Mouse (Mus musculus): Measurements from ENCODE around the gene Tubd1. TPM values are rescaled to one million over a fixed set of nuclear protein-coding genes. Genes with fewer than 3 reads are reported as not detected.

Gene Tubd1
- polyA plus RNA-seq, 2 experiments: 5.6 to 10.3 TPM

- WGBS (ENCODE audit: insufficient replicate concordance): 61% methylated on average over 15 of the region's 15 CpGs
- Histone ChIP-seq H3K36me3 (replicated peaks; ENCODE audit: control insufficient read depth, insufficient read depth, low read depth) (no peaks in the 10 kb centered on the region; the same call in 1 of the 2 replicates), H3K27ac (no peak overlapping the region), H3K9ac (replicated peaks) (no peak overlapping the region; the same call in 1 of the 2 replicates), H3K4me2 (ENCODE audit: low read depth) (no peak overlapping the region), H3K27me3 (ENCODE audit: control insufficient read depth, insufficient read depth, low read length) (no peaks in the 10 kb centered on the region), H3K4me1 (replicated peaks; ENCODE audit: control insufficient read depth in 2 of 2, insufficient read depth in 2 of 2, low read length in 1 of 2) (peaks cover 0 to 10% of the 10 kb centered on the region in 2 experiments; a peak in 2 of 4 replicates), H3K4me3 (ENCODE audit: insufficient read depth in 1 of 2, low read depth in 2 of 2, low read length in 2 of 2) (no peak overlapping the region), H3K9me3 (ENCODE audit: control insufficient read depth, low read length) (no peaks in the 10 kb centered on the region)
- DNase-seq (ENCODE audit: low read depth in 3 of 3, low spot score in 3 of 3): no peak
- no peak for ATAC-seq (ENCODE audit: insufficient read depth)
- no peak for TF ChIP-seq CTCF (IDR thresholded peaks at IDR 0.05; ENCODE audit: low read depth)
- no peak for TF ChIP-seq EP300 (IDR thresholded peaks at IDR 0.05; ENCODE audit: low read depth)
These were observed 26.5 kb downstream of the Tubd1 start for GRCm38 (mm10) chr11:86571047-86571855.

- no peak overlapping the region for H3K27ac ChIP-seq
- DNase-seq (ENCODE audit: low read depth in 3 of 3, low spot score in 3 of 3) (no peak), ATAC-seq (ENCODE audit: insufficient read depth) (no peak)
- H3K9ac ChIP-seq (replicated peaks): no peak overlapping the region; the same call in 1 of the 2 replicates
- peaks cover 0 to 10% of the 10 kb centered on the region in 2 experiments; a peak in 2 of 4 replicates for H3K4me1 ChIP-seq (replicated peaks; ENCODE audit: control insufficient read depth in 2 of 2, insufficient read depth in 2 of 2, low read length in 1 of 2)
- H3K4me2 ChIP-seq (ENCODE audit: low read depth): no peak overlapping the region
- no peaks in the 10 kb centered on the region for H3K27me3 ChIP-seq (ENCODE audit: control insufficient read depth, insufficient read depth, low read length)
- H3K36me3 ChIP-seq (replicated peaks; ENCODE audit: control insufficient read depth, insufficient read depth, low read depth): no peaks in the 10 kb centered on the region; the same call in 1 of the 2 replicates
- no peaks in the 10 kb centered on the region for H3K9me3 ChIP-seq (ENCODE audit: control insufficient read depth, low read length)
- TF ChIP-seq EP300 (IDR thresholded peaks at IDR 0.05; ENCODE audit: low read depth) (no peak), CTCF (IDR thresholded peaks at IDR 0.05; ENCODE audit: low read depth) (no peak)
- 73% methylated on average over 4 of the region's 4 CpGs for WGBS (ENCODE audit: insufficient replicate concordance)
- H3K4me3 ChIP-seq (ENCODE audit: insufficient read depth in 1 of 2, low read depth in 2 of 2, low read length in 2 of 2): no peak overlapping the region
These were observed 27.1 kb downstream of the Tubd1 start for GRCm38 (mm10) chr11:86571871-86572270.

- H3K27me3 ChIP-seq (ENCODE audit: control insufficient read depth, insufficient read depth, low read length): no peaks in the 10 kb centered on the region
- no peak overlapping the region for H3K4me3 ChIP-seq (ENCODE audit: insufficient read depth in 1 of 2, low read depth in 2 of 2, low read length in 2 of 2)
- WGBS (ENCODE audit: insufficient replicate concordance): 53% methylated on average over 2 of the region's 2 CpGs
- H3K9ac ChIP-seq (replicated peaks): no peak overlapping the region
- TF ChIP-seq CTCF (IDR thresholded peaks at IDR 0.05; ENCODE audit: low read depth) (no peak), EP300 (IDR thresholded peaks at IDR 0.05; ENCODE audit: low read depth) (no peak)
- no peaks in the 10 kb centered on the region; the same call in 1 of the 2 replicates for H3K36me3 ChIP-seq (replicated peaks; ENCODE audit: control insufficient read depth, insufficient read depth, low read depth)
- no peak for DNase-seq (ENCODE audit: low read depth in 3 of 3, low spot score in 3 of 3)
- H3K4me1 ChIP-seq (replicated peaks; ENCODE audit: control insufficient read depth in 2 of 2, insufficient read depth in 2 of 2, low read length in 1 of 2): peaks cover 0 to 13% of the 10 kb centered on the region in 2 experiments; a peak in 2 of 4 replicates
- no peak overlapping the region for H3K27ac ChIP-seq
- no peaks in the 10 kb centered on the region for H3K9me3 ChIP-seq (ENCODE audit: control insufficient read depth, low read length)
- ATAC-seq (ENCODE audit: insufficient read depth): no peak
- no peak overlapping the region for H3K4me2 ChIP-seq (ENCODE audit: low read depth)
These were observed 27.8 kb downstream of the Tubd1 start for GRCm38 (mm10) chr11:86572623-86573022.

GRCm38 (mm10) chr11:86573646-86574231 is 28.9 kb downstream of the Tubd1 start:
- no peaks in the 10 kb centered on the region for H3K36me3 ChIP-seq (replicated peaks; ENCODE audit: control insufficient read depth, insufficient read depth, low read depth)
- H3K4me1 ChIP-seq (replicated peaks; ENCODE audit: control insufficient read depth in 2 of 2, insufficient read depth in 2 of 2, low read length in 1 of 2): peaks cover 0 to 20% of the 10 kb centered on the region in 2 experiments; a peak in 3 of 4 replicates
- H3K4me2 ChIP-seq (ENCODE audit: low read depth): no peak overlapping the region
- H3K27me3 ChIP-seq (ENCODE audit: control insufficient read depth, insufficient read depth, low read length): no peaks in the 10 kb centered on the region
- no peak overlapping the region for H3K27ac ChIP-seq
- ATAC-seq (ENCODE audit: insufficient read depth): no peak
- DNase-seq (ENCODE audit: low read depth in 3 of 3, low spot score in 3 of 3): no peak
- H3K4me3 ChIP-seq (ENCODE audit: insufficient read depth in 1 of 2, low read depth in 2 of 2, low read length in 2 of 2): no peak overlapping the region
- WGBS (ENCODE audit: insufficient replicate concordance): 75% methylated on average over 6 of the region's 6 CpGs
- H3K9me3 ChIP-seq (ENCODE audit: control insufficient read depth, low read length): no peaks in the 10 kb centered on the region
- H3K9ac ChIP-seq (replicated peaks): no peak overlapping the region
- TF ChIP-seq EP300 (IDR thresholded peaks at IDR 0.05; ENCODE audit: low read depth) (no peak), CTCF (IDR thresholded peaks at IDR 0.05; ENCODE audit: low read depth) (no peak)

- whole genome bisulfite sequencing (ENCODE audit: insufficient replicate concordance): 41% methylated on average over 2 of the region's 2 CpGs
- no peaks in the 10 kb centered on the region for H3K9me3 ChIP-seq (ENCODE audit: control insufficient read depth, low read length)
- H3K27ac ChIP-seq: no peak overlapping the region
- H3K4me2 ChIP-seq (ENCODE audit: low read depth): no peak overlapping the region
- TF ChIP-seq CTCF (IDR thresholded peaks at IDR 0.05; ENCODE audit: low read depth): no peak
- no peak for TF ChIP-seq EP300 (IDR thresholded peaks at IDR 0.05; ENCODE audit: low read depth)
- 0 out of 2 replicates have a peak, but pooled peaks have one; percentile 11 for ATAC-seq (ENCODE audit: insufficient read depth)
- no peak overlapping the region for H3K4me3 ChIP-seq (ENCODE audit: insufficient read depth in 1 of 2, low read depth in 2 of 2, low read length in 2 of 2)
- peaks cover 4 to 27% of the 10 kb centered on the region in 2 experiments for H3K4me1 ChIP-seq (replicated peaks; ENCODE audit: control insufficient read depth in 2 of 2, insufficient read depth in 2 of 2, low read length in 1 of 2)
- H3K27me3 ChIP-seq (ENCODE audit: control insufficient read depth, insufficient read depth, low read length): no peaks in the 10 kb centered on the region
- H3K36me3 ChIP-seq (replicated peaks; ENCODE audit: control insufficient read depth, insufficient read depth, low read depth): no peaks in the 10 kb centered on the region
- no peak for DNase-seq (ENCODE audit: low read depth in 3 of 3, low spot score in 3 of 3)
- H3K9ac ChIP-seq (replicated peaks): no peak overlapping the region
These were observed 29.6 kb downstream of the Tubd1 start for GRCm38 (mm10) chr11:86574408-86574807.
